Mouse (Mus musculus) megakaryocyte progenitor cell, adult 5-6 weeks (primary cell): ENCODE measurements around the gene Rcn3. TPM values are rescaled to one million over a fixed set of nuclear protein-coding genes. Genes with fewer than 3 reads are reported as not detected.
"Not testable (repeated sequence)": the region's sequence is repeated elsewhere in the genome, so short reads cannot be mapped to it uniquely, and the experiment has no call there.

ENCODE experiments used
- ATAC-seq: replicated peaks from 2 replicates; pipeline ENCODE4 v1.8.0; 2016; ENCODE audit warnings: mild to moderate bottlenecking, moderate TSS enrichment, inconsistent platforms; ENCODE audit not compliant: poor library complexity
- total RNA-seq, 2 experiments: library from RNA; stranded (forward) in 1 of 2; stranded (reverse) in 1 of 2; fragments of 157-497, 149-512 nt in 1 of 2; fragments of 200-1000 nt in 1 of 2; gene quantifications; 2 replicates each; pipeline versions ENCODE4 v1.2.3 to v1.2.4; 2015 to 2017

Gene Rcn3
- total RNA-seq, 2 experiments from 2014 or later: 5.4 to 7.8 TPM

- no peak for ATAC-seq
These were observed 33.2 kb upstream of the Rcn3 start for GRCm38 (mm10) chr7:45125144-45125600.

GRCm38 (mm10) chr7:45124224-45125143 is 32.5 kb upstream of the Rcn3 start, which contains the start of gene Rps11:
Rps11 (minus strand) TSS chr7:45124439.
- ATAC-seq: peak; percentile 61

GRCm38 (mm10) chr7:45123186-45123570 is 31.2 kb upstream of the Rcn3 start:
- ATAC-seq: no peak

- no peak for ATAC-seq
These were observed 30.7 kb upstream of the Rcn3 start for GRCm38 (mm10) chr7:45122561-45123185.

GRCm38 (mm10) chr7:45121966-45122365 is 29.9 kb upstream of the Rcn3 start:
- no peak for ATAC-seq

GRCm38 (mm10) chr7:45121404-45121803 is 29.4 kb upstream of the Rcn3 start:
- ATAC-seq: peak; percentile 7

GRCm38 (mm10) chr7:45119780-45120709 is 28.0 kb upstream of the Rcn3 start:
- no peak for ATAC-seq

- ATAC-seq: no peak
These were observed 26.3 kb upstream of the Rcn3 start for GRCm38 (mm10) chr7:45118336-45118735.

GRCm38 (mm10) chr7:45117566-45117965 is 25.5 kb upstream of the Rcn3 start:
- no peak for ATAC-seq

GRCm38 (mm10) chr7:45113476-45113875 is 21.5 kb upstream of the Rcn3 start:
- ATAC-seq: no peak

GRCm38 (mm10) chr7:45112529-45112928 is 20.5 kb upstream of the Rcn3 start:
- no peak for ATAC-seq

- ATAC-seq: no peak
These were observed 19.9 kb upstream of the Rcn3 start for GRCm38 (mm10) chr7:45111940-45112339.

- ATAC-seq: not testable (repeated sequence)
These were observed 18.1 kb upstream of the Rcn3 start for GRCm38 (mm10) chr7:45110089-45110488.

- ATAC-seq: peak; percentile 35
These were observed 15.1 kb upstream of the Rcn3 start for GRCm38 (mm10) chr7:45107052-45107645.

- ATAC-seq: no peak
These were observed 14.4 kb upstream of the Rcn3 start for GRCm38 (mm10) chr7:45106441-45106840.

- no peak for ATAC-seq
These were observed 13.5 kb upstream of the Rcn3 start for GRCm38 (mm10) chr7:45105491-45105890.

GRCm38 (mm10) chr7:45104941-45105340 is 12.9 kb upstream of the Rcn3 start:
- no peak for ATAC-seq

GRCm38 (mm10) chr7:45103652-45104180 is 11.7 kb upstream of the Rcn3 start, which contains the start of gene Fcgrt:
Fcgrt (minus strand) TSS chr7:45103851.
- ATAC-seq: peak; percentile 92

GRCm38 (mm10) chr7:45102940-45103585 is 11.0 kb upstream of the Rcn3 start:
- no peak for ATAC-seq

- ATAC-seq: no peak
These were observed 10.4 kb upstream of the Rcn3 start for GRCm38 (mm10) chr7:45102441-45102840.
